Mouse (Mus musculus) CH12.LX (cell line): ENCODE results near the gene Bbs10.

ENCODE experiments used
- EP300 ChIP-seq: IDR thresholded peaks from 2 replicates; pipeline ENCODE4 v1.6.1; 2011; ENCODE audit warnings: low read length, improper control_type of control experiment
- POLR2A ChIP-seq: IDR thresholded peaks from 2 replicates; pipeline ENCODE4 v1.6.1; 2011; ENCODE audit warnings: low read depth, mild to moderate bottlenecking, improper control_type of control experiment, low read length
- USF2 ChIP-seq: conservative IDR thresholded peaks from 2 replicates; pipeline ENCODE4 v1.6.1; 2011; ENCODE audit warnings: low read depth, low read length, improper control_type of control experiment
- ZNF384 ChIP-seq: IDR thresholded peaks from 2 replicates; pipeline ENCODE4 v1.6.1; 2012; ENCODE audit warnings: low read depth, low read length, improper control_type of control experiment, inconsistent platforms

- TF ChIP-seq EP300, result no peak
- no peak for TF ChIP-seq POLR2A
- no peak for TF ChIP-seq USF2
- no peak for TF ChIP-seq ZNF384
These were observed 1.1 kb downstream of the Bbs10 start for GRCm38 (mm10) chr10:111299591-111299990.
